Mouse (Mus musculus): Measurements from ENCODE around the gene Chrna9. TPM values are rescaled to one million over a fixed set of nuclear protein-coding genes. Genes with fewer than 3 reads are reported as not detected.

Chrna9 gene
- polyA plus RNA-seq, 1 experiment from 2014 or later, result 0.20 TPM

GRCm38 (mm10) chr5:65950236-65950635, 15.5 kb downstream of the Chrna9 start:
- 19% methylated on average over 6 of the region's 6 CpGs for WGBS
- H3K27me3 ChIP-seq (ENCODE audit: control insufficient read depth, insufficient read depth, low read length), result no peaks in the 10 kb centered on the region
- H3K4me2 ChIP-seq (replicated peaks; ENCODE audit: low read depth, low read length), result peak overlapping the region; percentile 30
- no peaks in the 10 kb centered on the region for H3K9me3 ChIP-seq (ENCODE audit: control insufficient read depth, low read length)
- DNase-seq (ENCODE audit: low spot score) (peak; percentile 87), ATAC-seq (ENCODE audit: low FRiP score) (peak; percentile 90)
- peak overlapping the region; percentile 24; the same call in 1 of the 2 replicates for H3K9ac ChIP-seq (ENCODE audit: low read depth, low read length)
- no peaks in the 10 kb centered on the region for H3K36me3 ChIP-seq (ENCODE audit: control insufficient read depth, insufficient read depth, low read length)
- H3K4me3 ChIP-seq (ENCODE audit: low read depth, low read length), result no peak overlapping the region
- H3K4me1 ChIP-seq (replicated peaks; ENCODE audit: control insufficient read depth, insufficient read depth, low read length), result no peaks in the 10 kb centered on the region
- H3K27ac ChIP-seq (ENCODE audit: low read depth, low read length), result peak overlapping the region; percentile 89

DNA sequence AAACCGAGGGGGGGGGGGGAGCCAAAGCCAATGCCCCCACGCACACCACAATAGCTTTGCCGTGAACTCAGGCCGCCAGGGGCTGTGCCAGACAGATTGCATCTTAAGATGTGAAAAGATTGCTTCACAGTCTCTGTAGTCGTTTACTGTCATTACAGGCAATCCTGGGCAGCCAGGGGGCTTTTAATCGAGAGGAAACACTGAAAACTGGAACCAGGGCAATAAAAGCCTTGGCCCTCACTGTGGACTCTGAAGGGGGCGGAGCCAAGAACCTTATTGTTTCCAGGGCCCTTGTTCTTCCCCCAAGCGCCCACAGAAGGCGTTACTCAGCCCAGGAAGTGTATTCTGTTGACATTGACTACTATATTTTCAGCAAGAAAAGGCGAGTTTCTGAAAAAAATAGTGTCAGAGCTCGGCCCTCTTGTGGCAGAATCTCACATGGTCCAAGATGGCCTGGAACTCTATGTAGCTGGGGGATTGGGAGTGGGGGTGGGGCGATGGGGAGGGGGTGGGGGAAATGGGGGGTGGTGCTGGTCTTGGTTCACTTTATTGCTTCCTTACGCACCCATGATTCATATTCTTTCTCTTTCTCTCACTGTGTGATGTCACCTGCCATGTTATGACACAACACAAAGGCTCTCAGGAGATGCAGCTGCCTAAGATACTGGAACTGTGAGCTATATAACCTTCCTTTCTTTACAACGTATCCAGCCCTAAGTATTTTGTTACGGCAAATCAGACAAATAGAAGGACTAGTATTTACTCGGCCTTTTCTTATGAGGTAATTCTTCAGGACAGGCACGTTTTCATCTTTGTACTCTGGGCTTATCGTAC, 16.2 kb downstream of the Chrna9 start:
- Histone ChIP-seq H3K4me3 (ENCODE audit: low read depth, low read length) (no peak overlapping the region), H3K27me3 (ENCODE audit: control insufficient read depth, insufficient read depth, low read length) (no peaks in the 10 kb centered on the region), H3K36me3 (ENCODE audit: control insufficient read depth, insufficient read depth, low read length) (no peaks in the 10 kb centered on the region), H3K4me1 (replicated peaks; ENCODE audit: control insufficient read depth, insufficient read depth, low read length) (no peaks in the 10 kb centered on the region), H3K4me2 (replicated peaks; ENCODE audit: low read depth, low read length) (peak overlapping the region; percentile 30), H3K9me3 (ENCODE audit: control insufficient read depth, low read length) (no peaks in the 10 kb centered on the region), H3K27ac (ENCODE audit: low read depth, low read length) (peak overlapping the region; percentile 89), H3K9ac (ENCODE audit: low read depth, low read length) (peak overlapping the region; percentile 24; the same call in 1 of the 2 replicates)
- WGBS, result 50% methylated on average over 18 of the region's 18 CpGs
- peak; percentile 79 for DNase-seq (ENCODE audit: low spot score)
- peak; percentile 77 for ATAC-seq (ENCODE audit: low FRiP score)

GRCm38 (mm10) chr5:65951513-65951909, 16.8 kb downstream of the Chrna9 start:
- H3K36me3 ChIP-seq (ENCODE audit: control insufficient read depth, insufficient read depth, low read length), result no peaks in the 10 kb centered on the region
- no peak overlapping the region for H3K4me2 ChIP-seq (replicated peaks; ENCODE audit: low read depth, low read length)
- ATAC-seq (ENCODE audit: low FRiP score) (0 out of 2 replicates have a peak, but pooled peaks have one; percentile 17), DNase-seq (ENCODE audit: low spot score) (peak; percentile 46)
- WGBS, result 70% methylated on average over 4 of the region's 4 CpGs
- no peak overlapping the region for H3K4me3 ChIP-seq (ENCODE audit: low read depth, low read length)
- no peaks in the 10 kb centered on the region for H3K27me3 ChIP-seq (ENCODE audit: control insufficient read depth, insufficient read depth, low read length)
- H3K27ac ChIP-seq (ENCODE audit: low read depth, low read length), result peak overlapping the region; percentile 89
- H3K4me1 ChIP-seq (replicated peaks; ENCODE audit: control insufficient read depth, insufficient read depth, low read length), result no peaks in the 10 kb centered on the region
- no peak overlapping the region for H3K9ac ChIP-seq (ENCODE audit: low read depth, low read length)
- H3K9me3 ChIP-seq (ENCODE audit: control insufficient read depth, low read length), result no peaks in the 10 kb centered on the region

DNA sequence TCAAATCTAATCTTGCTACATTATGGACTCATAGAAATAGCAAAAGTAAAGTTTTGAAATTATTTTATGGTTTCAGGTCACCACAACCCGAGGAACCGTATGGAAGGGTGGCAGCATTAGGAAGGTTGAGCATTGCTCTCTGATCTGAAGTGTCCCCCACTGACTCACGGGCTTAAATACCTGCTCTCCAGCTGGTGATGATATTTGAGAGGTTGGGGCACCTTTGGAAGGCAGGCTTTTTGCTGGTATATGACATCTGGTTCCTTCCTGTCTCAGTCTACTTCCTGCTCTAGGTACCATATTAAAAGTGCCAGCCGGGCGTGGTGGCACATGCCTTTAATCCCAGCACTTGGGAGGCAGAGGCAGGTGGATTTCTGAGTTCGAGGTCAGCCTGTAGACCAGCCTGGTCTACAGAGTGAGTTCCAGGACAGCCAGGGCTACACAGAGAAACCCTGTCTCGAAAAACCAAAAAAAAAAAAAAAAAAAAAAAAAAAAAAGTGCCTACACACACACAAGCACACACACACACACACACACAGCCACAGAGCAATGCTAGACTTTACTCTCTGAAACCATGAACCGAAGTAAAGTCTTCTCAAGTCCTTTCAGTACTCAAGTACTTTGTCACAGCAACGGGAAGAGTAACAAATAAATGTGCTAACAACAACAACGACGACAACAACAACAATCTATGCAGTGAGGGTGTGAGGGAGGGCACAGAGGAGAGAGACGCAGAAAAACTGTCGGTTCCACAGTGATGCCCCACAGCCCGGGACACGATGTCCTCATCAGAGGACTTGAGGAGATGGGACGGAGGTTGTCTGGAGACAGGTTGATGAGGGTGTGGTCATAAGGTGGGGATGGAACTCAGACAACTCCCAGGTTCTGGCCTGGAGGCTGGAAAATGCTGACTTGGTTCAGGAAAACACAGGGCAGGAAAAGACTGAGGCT, 19.7 kb downstream of the Chrna9 start:
- WGBS, result 91% methylated on average over 15 of the region's 16 CpGs
- H3K9me3 ChIP-seq (ENCODE audit: control insufficient read depth, low read length), result no peaks in the 10 kb centered on the region
- ATAC-seq (ENCODE audit: low FRiP score) (no peak), DNase-seq (ENCODE audit: low spot score) (no peak)
- no peak overlapping the region for H3K4me3 ChIP-seq (ENCODE audit: low read depth, low read length)
- no peaks in the 10 kb centered on the region for H3K27me3 ChIP-seq (ENCODE audit: control insufficient read depth, insufficient read depth, low read length)
- H3K4me1 ChIP-seq (replicated peaks; ENCODE audit: control insufficient read depth, insufficient read depth, low read length), result no peaks in the 10 kb centered on the region
- no peak overlapping the region for H3K9ac ChIP-seq (ENCODE audit: low read depth, low read length)
- no peak overlapping the region for H3K27ac ChIP-seq (ENCODE audit: low read depth, low read length)
- no peak overlapping the region for H3K4me2 ChIP-seq (replicated peaks; ENCODE audit: low read depth, low read length)
- H3K36me3 ChIP-seq (ENCODE audit: control insufficient read depth, insufficient read depth, low read length), result no peaks in the 10 kb centered on the region

- no peaks in the 10 kb centered on the region for H3K9me3 ChIP-seq (ENCODE audit: control insufficient read depth, low read length)
- peak overlapping the region; percentile 20 for H3K4me3 ChIP-seq (ENCODE audit: low read depth, low read length)
- no peaks in the 10 kb centered on the region for H3K4me1 ChIP-seq (replicated peaks; ENCODE audit: control insufficient read depth, insufficient read depth, low read length)
- DNase-seq (ENCODE audit: low spot score) (peak; percentile 87), ATAC-seq (ENCODE audit: low FRiP score) (peak; percentile 34; the same call in 1 of the 2 replicates)
- H3K27ac ChIP-seq (ENCODE audit: low read depth, low read length), result no peak overlapping the region
- H3K36me3 ChIP-seq (ENCODE audit: control insufficient read depth, insufficient read depth, low read length), result no peaks in the 10 kb centered on the region
- H3K4me2 ChIP-seq (replicated peaks; ENCODE audit: low read depth, low read length), result peak overlapping the region; percentile 37
- no peak overlapping the region for H3K9ac ChIP-seq (ENCODE audit: low read depth, low read length)
- 43% methylated on average over 23 of the region's 23 CpGs for WGBS
- no peaks in the 10 kb centered on the region for H3K27me3 ChIP-seq (ENCODE audit: control insufficient read depth, insufficient read depth, low read length)
Observed at GRCm38 (mm10) chr5:65955343-65956143, 20.8 kb downstream of the Chrna9 start.

GRCm38 (mm10) chr5:65956144-65957008, 21.7 kb downstream of the Chrna9 start:
- H3K27me3 ChIP-seq (ENCODE audit: control insufficient read depth, insufficient read depth, low read length), result no peaks in the 10 kb centered on the region
- H3K4me1 ChIP-seq (replicated peaks; ENCODE audit: control insufficient read depth, insufficient read depth, low read length), result no peaks in the 10 kb centered on the region
- ATAC-seq (ENCODE audit: low FRiP score) (no peak), DNase-seq (ENCODE audit: low spot score) (no peak)
- peak overlapping the region; percentile 37 for H3K4me2 ChIP-seq (replicated peaks; ENCODE audit: low read depth, low read length)
- peak overlapping the region; percentile 20 for H3K4me3 ChIP-seq (ENCODE audit: low read depth, low read length)
- 83% methylated on average over 9 of the region's 9 CpGs for WGBS
- no peak overlapping the region for H3K9ac ChIP-seq (ENCODE audit: low read depth, low read length)
- H3K9me3 ChIP-seq (ENCODE audit: control insufficient read depth, low read length), result no peaks in the 10 kb centered on the region
- no peaks in the 10 kb centered on the region for H3K36me3 ChIP-seq (ENCODE audit: control insufficient read depth, insufficient read depth, low read length)
- H3K27ac ChIP-seq (ENCODE audit: low read depth, low read length), result no peak overlapping the region

- Histone ChIP-seq H3K27me3 (ENCODE audit: control insufficient read depth, insufficient read depth, low read length) (no peaks in the 10 kb centered on the region), H3K27ac (ENCODE audit: low read depth, low read length) (no peak overlapping the region), H3K9me3 (ENCODE audit: control insufficient read depth, low read length) (no peaks in the 10 kb centered on the region), H3K9ac (ENCODE audit: low read depth, low read length) (no peak overlapping the region), H3K36me3 (ENCODE audit: control insufficient read depth, insufficient read depth, low read length) (no peaks in the 10 kb centered on the region), H3K4me2 (replicated peaks; ENCODE audit: low read depth, low read length) (no peak overlapping the region), H3K4me3 (ENCODE audit: low read depth, low read length) (no peak overlapping the region), H3K4me1 (replicated peaks; ENCODE audit: control insufficient read depth, insufficient read depth, low read length) (no peaks in the 10 kb centered on the region)
- WGBS, result 10% methylated on average over 4 of the region's 4 CpGs
- ATAC-seq (ENCODE audit: low FRiP score), result no peak
- peak; percentile 59 for DNase-seq (ENCODE audit: low spot score)
Observed at GRCm38 (mm10) chr5:65958597-65958996, 23.9 kb downstream of the Chrna9 start.

Data from hindbrain, embryonic 11.5 days (tissue).